Mouse (Mus musculus) intestine, embryonic 15.5 days (tissue): ENCODE data around the gene Lrrc57. TPM values are rescaled to one million over a fixed set of nuclear protein-coding genes. Genes with fewer than 3 reads are reported as not detected.

Experiments used
- ATAC-seq: fragments of 200-750 bp; cut with Nextera tagmentation; 2 replicates; pipeline ENCODE4 v1.8.0; 2017; ENCODE audit warnings: moderate TSS enrichment, moderate library complexity
- H3K27ac ChIP-seq: fragments of 300-500 bp; sonication (generic); 2 replicates; pipeline ENCODE4 v1.5.1; 2015; ENCODE audit warnings: mild to moderate bottlenecking, inconsistent platforms
- H3K27me3 ChIP-seq: fragments of 300-500 bp; sonication (generic); replicated peaks from 2 replicates; pipeline ENCODE4 v1.6.1; 2015; ENCODE audit warnings: inconsistent platforms
- H3K36me3 ChIP-seq: fragments of 300-500 bp; sonication (generic); 2 replicates; pipeline ENCODE4 v1.6.1; 2015; ENCODE audit warnings: inconsistent platforms
- H3K4me1 ChIP-seq: fragments of 300-500 bp; sonication (generic); replicated peaks from 2 replicates; pipeline ENCODE4 v1.6.1; 2015; ENCODE audit warnings: inconsistent platforms
- H3K4me2 ChIP-seq: fragments of 300-500 bp; sonication (generic); replicated peaks from 2 replicates; pipeline ENCODE4 v1.6.1; 2015; ENCODE audit warnings: mild to moderate bottlenecking, inconsistent platforms
- H3K4me3 ChIP-seq: fragments of 300-500 bp; sonication (generic); replicated peaks from 2 replicates; pipeline ENCODE4 v1.5.1; 2015; ENCODE audit warnings: inconsistent platforms
- H3K9ac ChIP-seq: fragments of 300-500 bp; sonication (generic); 2 replicates; pipeline ENCODE4 v1.6.1; 2015; ENCODE audit warnings: inconsistent platforms
- H3K9me3 ChIP-seq: fragments of 300-500 bp; sonication (generic); 2 replicates; pipeline ENCODE4 v1.6.1; 2016; ENCODE audit warnings: inconsistent platforms
- WGBS: fragments of 180-500 bp; shearing (Covaris S2); methylation state at CpG from one replicate; pipeline ENCODE4 v1.1.7; 2015; 5-methylcytosine and 5-hydroxymethylcytosine counted together
- polyA plus RNA-seq: library from polyadenylated mRNA; unstranded; fragments of >200 nt; fragmentation: Nextera tagmentation; extraction: Ambion mirVana; gene quantifications from 2 replicates; pipeline ENCODE4 v1.2.1, GENCODE M21; 2015

Lrrc57 gene
- 20.3 and 20.5 TPM in 2 replicates for polyA plus RNA-seq

DNA sequence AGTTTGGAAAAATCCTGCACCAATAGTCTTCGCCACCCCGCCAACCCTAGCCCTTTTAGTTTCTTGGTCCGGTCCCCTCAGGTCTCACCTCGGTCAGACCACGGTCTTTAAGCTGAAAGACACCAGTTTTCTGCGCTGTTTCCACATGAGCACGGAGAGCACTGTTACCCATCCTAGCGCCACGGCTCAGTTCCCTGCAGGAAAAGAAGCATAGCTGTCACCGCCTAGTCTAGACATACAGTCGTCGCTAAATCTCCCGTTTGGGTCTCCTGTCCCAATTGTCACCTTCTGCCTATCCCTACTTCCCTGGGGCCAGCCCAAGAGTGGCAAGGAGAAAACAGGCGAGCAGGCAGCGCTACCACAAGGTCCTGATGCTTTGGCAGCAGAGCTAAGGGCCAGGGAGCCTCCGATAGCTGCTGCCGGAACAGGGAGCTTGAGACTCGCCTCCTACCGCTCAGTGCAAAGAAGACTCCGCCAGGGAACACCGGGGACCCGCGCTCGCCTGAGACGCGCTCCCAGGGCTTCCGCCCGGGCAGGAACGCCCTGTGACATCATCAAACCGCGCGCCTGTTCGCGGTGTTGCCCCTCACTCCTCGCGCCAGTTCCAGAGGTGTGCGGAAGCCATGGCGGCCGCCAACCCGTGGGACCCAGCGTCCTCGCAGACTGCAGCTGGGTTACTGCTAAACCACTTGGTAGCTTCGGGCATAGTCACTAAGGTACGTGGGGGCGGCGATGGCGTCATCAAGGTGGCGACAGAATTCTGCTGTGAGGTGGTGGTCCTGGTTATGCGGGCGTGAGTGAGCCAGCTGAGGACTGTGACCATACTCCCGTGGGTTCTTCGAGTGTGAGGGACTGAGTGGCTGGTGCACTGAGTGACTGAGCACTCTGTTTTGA, at the start of gene Lrrc57, which contains the start of gene Haus2:
Gene Lrrc57, minus strand, starts transcription at position 691 of the 894 bp plus-strand sequence.
Gene Haus2, plus strand, starts transcription at position 554 of the 894 bp plus-strand sequence.
- WGBS = under 1% methylated on average over 52 of the region's 52 CpGs
- ATAC-seq = peak; percentile 99
- H3K4me3 ChIP-seq = peak within 1 kb of the TSS; percentile 85
- H3K27ac ChIP-seq = peak within 1 kb of the TSS; percentile 92
- H3K36me3 ChIP-seq = no peaks in the 10 kb centered on the region
- no peaks in the 10 kb centered on the region for H3K27me3 ChIP-seq
- H3K4me1 ChIP-seq = 0 out of 2 replicates have a peak, but pooled peaks cover 7% of the 10 kb centered on the region
- H3K4me2 ChIP-seq = peak within 1 kb of the TSS; percentile 70
- H3K9me3 ChIP-seq = no peaks in the 10 kb centered on the region
- H3K9ac ChIP-seq = peak within 1 kb of the TSS; percentile 82

GRCm38 (mm10) chr2:120658486-120658885, 49.2 kb upstream of the Lrrc57 start:
- no peaks in the 10 kb centered on the region for H3K27me3 ChIP-seq
- H3K4me1 ChIP-seq = no peaks in the 10 kb centered on the region
- no peak overlapping the region for H3K9ac ChIP-seq
- 76% methylated on average over 5 of the region's 5 CpGs for WGBS
- ATAC-seq = no peak
- no peak overlapping the region for H3K27ac ChIP-seq
- no peak overlapping the region for H3K4me2 ChIP-seq
- no peak overlapping the region for H3K4me3 ChIP-seq
- H3K36me3 ChIP-seq = no peaks in the 10 kb centered on the region
- no peaks in the 10 kb centered on the region for H3K9me3 ChIP-seq

GRCm38 (mm10) chr2:120656711-120657110, 47.4 kb upstream of the Lrrc57 start:
- ATAC-seq = peak; percentile 66; the same call in 1 of the 2 replicates
- Histone ChIP-seq H3K36me3 (no peaks in the 10 kb centered on the region), H3K9ac (no peak overlapping the region), H3K27me3 (no peaks in the 10 kb centered on the region), H3K4me3 (no peak overlapping the region), H3K4me1 (no peaks in the 10 kb centered on the region), H3K9me3 (no peaks in the 10 kb centered on the region), H3K4me2 (no peak overlapping the region), H3K27ac (no peak overlapping the region)
- 93% methylated on average over 2 of the region's 2 CpGs for WGBS

DNA sequence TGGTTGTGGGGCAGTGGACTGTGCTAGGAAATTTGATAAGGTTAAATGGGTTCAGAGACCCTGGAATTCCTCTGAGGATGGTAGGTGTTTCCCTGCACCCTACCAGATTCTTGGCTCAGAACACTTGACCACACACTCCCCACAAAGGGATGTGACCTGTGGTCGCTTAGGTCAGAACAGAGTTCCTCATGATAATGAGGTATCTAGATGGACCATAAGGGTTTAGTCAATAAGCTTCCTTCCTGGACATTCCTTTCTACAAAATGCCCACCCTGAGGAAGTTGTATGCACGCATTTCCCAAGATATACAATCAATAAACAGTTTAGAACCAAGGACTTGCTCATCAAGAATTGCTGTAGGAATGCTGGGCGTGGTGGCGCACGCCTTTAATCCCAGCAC, 46.6 kb upstream of the Lrrc57 start:
- WGBS = 82% methylated on average over 5 of the region's 5 CpGs
- no peaks in the 10 kb centered on the region for H3K36me3 ChIP-seq

GRCm38 (mm10) chr2:120654693-120655092, 45.4 kb upstream of the Lrrc57 start:
- Histone ChIP-seq H3K9me3 (no peaks in the 10 kb centered on the region), H3K9ac (no peak overlapping the region), H3K4me3 (no peak overlapping the region), H3K36me3 (no peaks in the 10 kb centered on the region), H3K27me3 (no peaks in the 10 kb centered on the region), H3K27ac (no peak overlapping the region), H3K4me2 (no peak overlapping the region), H3K4me1 (no peaks in the 10 kb centered on the region)
- ATAC-seq = no peak
- WGBS = 81% methylated on average over 2 of the region's 2 CpGs

More for the DNA sequence above, 46.6 kb upstream of the Lrrc57 start:
- no peak overlapping the region for H3K4me3 ChIP-seq
- ATAC-seq = no peak
- H3K4me1 ChIP-seq = no peaks in the 10 kb centered on the region
- no peak overlapping the region for H3K9ac ChIP-seq
- H3K27me3 ChIP-seq = no peaks in the 10 kb centered on the region
- H3K27ac ChIP-seq = no peak overlapping the region
- no peaks in the 10 kb centered on the region for H3K9me3 ChIP-seq
- H3K4me2 ChIP-seq = no peak overlapping the region

DNA sequence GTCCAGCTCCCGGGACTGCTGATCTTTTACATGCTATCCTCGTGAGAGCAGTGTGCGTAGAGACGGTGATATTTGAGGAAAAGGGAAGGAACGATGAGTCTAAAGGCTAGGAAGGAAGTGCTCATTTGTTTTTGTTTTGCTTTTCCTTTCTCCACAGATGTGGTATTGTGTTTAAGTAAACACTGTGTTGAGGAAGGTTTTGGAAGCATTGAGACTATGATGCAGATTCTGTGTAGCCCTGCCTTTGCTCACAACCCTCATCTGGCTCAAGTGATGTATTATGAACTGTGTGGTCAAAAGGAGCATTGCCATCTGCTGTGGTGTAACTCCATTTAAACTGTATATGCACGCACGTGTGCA, 43.6 kb upstream of the Lrrc57 start:
- H3K36me3 ChIP-seq = no peaks in the 10 kb centered on the region

DNA sequence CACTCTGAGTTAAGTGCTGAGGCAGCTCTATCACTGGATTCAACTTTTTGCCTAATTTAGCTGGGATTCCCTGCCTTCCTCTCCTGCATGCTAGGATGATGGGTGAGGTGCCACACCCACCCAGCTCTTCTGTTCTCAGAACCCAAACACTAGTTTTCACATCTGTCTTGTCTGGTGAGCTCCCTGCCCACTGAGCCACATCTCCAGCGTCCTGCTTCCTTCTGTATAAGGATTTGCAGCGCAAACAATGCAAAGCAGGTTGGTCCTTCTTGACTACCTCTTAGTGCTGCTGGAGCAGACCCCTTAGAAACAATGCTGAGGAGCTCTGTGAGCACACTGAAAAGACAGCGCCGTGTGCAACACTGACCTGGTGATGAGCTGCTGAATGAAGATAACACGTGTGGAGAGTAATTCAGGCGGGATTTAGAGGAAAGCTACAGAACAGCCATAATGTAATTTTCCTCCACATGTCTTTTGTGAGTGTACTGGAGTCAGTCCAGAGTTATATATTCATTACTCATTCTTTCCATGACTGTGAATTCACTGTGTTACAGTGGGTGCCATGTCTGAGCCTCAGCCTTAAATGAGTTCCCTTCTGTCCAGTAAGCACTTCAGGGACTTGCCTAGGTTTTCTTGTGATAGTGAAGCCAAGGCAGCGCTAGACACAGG, 43.1 kb upstream of the Lrrc57 start:
- WGBS = 76% methylated on average over 7 of the region's 7 CpGs
- no peaks in the 10 kb centered on the region for H3K27me3 ChIP-seq
- H3K4me3 ChIP-seq = no peak overlapping the region
- no peak overlapping the region; the same call in 1 of the 2 replicates for H3K27ac ChIP-seq
- H3K9me3 ChIP-seq = no peaks in the 10 kb centered on the region
- H3K9ac ChIP-seq = no peak overlapping the region
- H3K36me3 ChIP-seq = no peaks in the 10 kb centered on the region
- H3K4me1 ChIP-seq = no peaks in the 10 kb centered on the region
- no peak overlapping the region for H3K4me2 ChIP-seq
- no peak for ATAC-seq

More for the DNA sequence above, 43.6 kb upstream of the Lrrc57 start:
- no peaks in the 10 kb centered on the region for H3K9me3 ChIP-seq
- no peak overlapping the region for H3K4me2 ChIP-seq
- H3K4me1 ChIP-seq = no peaks in the 10 kb centered on the region
- no peak overlapping the region; the same call in 1 of the 2 replicates for H3K27ac ChIP-seq
- H3K9ac ChIP-seq = no peak overlapping the region
- no peak overlapping the region for H3K4me3 ChIP-seq
- H3K27me3 ChIP-seq = no peaks in the 10 kb centered on the region
- WGBS = 73% methylated on average over 7 of the region's 7 CpGs
- ATAC-seq = no peak

DNA sequence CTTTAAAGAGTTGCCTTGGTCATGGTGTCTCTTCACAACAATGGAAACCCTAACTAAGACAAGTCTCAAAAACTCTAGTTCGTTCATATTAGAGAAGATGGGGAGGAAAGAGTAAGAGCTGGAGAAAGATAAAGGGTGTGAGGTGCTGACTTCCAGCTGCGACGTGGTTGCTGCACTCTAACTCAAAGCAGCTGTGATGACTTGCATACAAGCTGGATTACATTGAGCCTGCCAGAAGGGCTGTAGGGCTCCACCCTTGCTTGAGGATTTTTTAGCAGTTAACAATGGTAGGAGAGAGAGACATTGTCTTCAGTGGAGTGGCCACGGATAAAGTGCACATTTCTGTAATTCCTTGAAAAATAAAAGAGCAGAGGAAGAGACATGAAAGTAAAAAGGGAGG, 37.5 kb upstream of the Lrrc57 start:
- Histone ChIP-seq H3K4me1 (no peaks in the 10 kb centered on the region), H3K4me2 (no peak overlapping the region), H3K9me3 (no peaks in the 10 kb centered on the region), H3K27me3 (no peaks in the 10 kb centered on the region), H3K9ac (no peak overlapping the region), H3K4me3 (no peak overlapping the region), H3K36me3 (no peaks in the 10 kb centered on the region), H3K27ac (no peak overlapping the region)
- ATAC-seq = no peak
- 80% methylated on average over 4 of the region's 4 CpGs for WGBS

- H3K27me3 ChIP-seq = no peaks in the 10 kb centered on the region
- ATAC-seq = no peak
- no peak overlapping the region for H3K4me3 ChIP-seq
- H3K9ac ChIP-seq = no peak overlapping the region
- H3K27ac ChIP-seq = no peak overlapping the region; the same call in 1 of the 2 replicates
- H3K4me2 ChIP-seq = no peak overlapping the region
- H3K4me1 ChIP-seq = no peaks in the 10 kb centered on the region
- no peaks in the 10 kb centered on the region for H3K36me3 ChIP-seq
- 55% methylated on average over 7 of the region's 7 CpGs for WGBS
- no peaks in the 10 kb centered on the region for H3K9me3 ChIP-seq
These were observed 34.5 kb upstream of the Lrrc57 start for GRCm38 (mm10) chr2:120643836-120644235.

DNA sequence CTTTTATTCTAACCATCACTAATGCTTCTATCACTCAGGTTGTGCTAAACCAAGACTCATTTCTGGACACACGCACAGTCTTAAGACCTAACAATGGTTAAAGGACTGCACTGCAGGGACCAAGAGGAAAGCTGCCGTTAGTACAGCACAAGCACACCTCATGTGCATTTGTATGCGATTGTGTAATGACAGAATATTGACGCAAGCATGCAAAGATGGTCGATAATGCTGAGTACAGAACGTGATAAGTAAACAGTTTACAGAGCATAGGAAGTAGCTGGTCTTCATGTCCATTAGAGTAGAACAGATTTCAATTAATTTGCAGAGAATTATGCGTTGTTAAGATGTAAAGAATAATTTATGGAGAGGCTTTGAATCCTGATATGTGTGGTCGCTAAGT, 31.5 kb upstream of the Lrrc57 start:
- ATAC-seq = no peak
- H3K4me2 ChIP-seq = no peak overlapping the region
- H3K9me3 ChIP-seq = no peaks in the 10 kb centered on the region
- H3K27ac ChIP-seq = no peak overlapping the region
- no peaks in the 10 kb centered on the region for H3K27me3 ChIP-seq
- no peaks in the 10 kb centered on the region for H3K36me3 ChIP-seq
- H3K4me3 ChIP-seq = no peak overlapping the region
- no peaks in the 10 kb centered on the region for H3K4me1 ChIP-seq
- WGBS = 86% methylated on average over 8 of the region's 8 CpGs
- no peak overlapping the region for H3K9ac ChIP-seq

GRCm38 (mm10) chr2:120631957-120632356, 22.6 kb upstream of the Lrrc57 start:
- no peak overlapping the region for H3K27ac ChIP-seq
- no peak overlapping the region for H3K4me3 ChIP-seq
- no peaks in the 10 kb centered on the region for H3K27me3 ChIP-seq
- H3K36me3 ChIP-seq = peaks cover 5% of the 10 kb centered on the region
- H3K4me1 ChIP-seq = 0 out of 2 replicates have a peak, but pooled peaks cover 3% of the 10 kb centered on the region
- H3K9me3 ChIP-seq = no peaks in the 10 kb centered on the region
- ATAC-seq = no peak
- WGBS = 67% methylated on average over 4 of the region's 4 CpGs
- no peak overlapping the region for H3K9ac ChIP-seq
- no peak overlapping the region for H3K4me2 ChIP-seq

GRCm38 (mm10) chr2:120631521-120631920, 22.2 kb upstream of the Lrrc57 start:
- no peaks in the 10 kb centered on the region for H3K27me3 ChIP-seq
- H3K9ac ChIP-seq = no peak overlapping the region
- H3K4me2 ChIP-seq = no peak overlapping the region
- no peak overlapping the region for H3K27ac ChIP-seq
- H3K9me3 ChIP-seq = no peaks in the 10 kb centered on the region
- H3K4me3 ChIP-seq = no peak overlapping the region
- 0 out of 2 replicates have a peak, but pooled peaks cover 3% of the 10 kb centered on the region for H3K4me1 ChIP-seq
- ATAC-seq = no peak
- WGBS = 83% methylated on average over 2 of the region's 2 CpGs
- H3K36me3 ChIP-seq = peaks cover 5% of the 10 kb centered on the region
